Mouse (Mus musculus) olfactory bulb, adult 2 months (tissue): Measurements from ENCODE around the gene Mgl2.

ENCODE experiments used
- CTCF ChIP-seq: fragments of 200-500 bp; IDR thresholded peaks from 2 replicates; pipeline ENCODE4 v1.5.1; 2012; ENCODE audit warnings: low read depth, mild to moderate bottlenecking, low read length, moderate library complexity; ENCODE audit not compliant: insufficient read depth
- POLR2A ChIP-seq: fragments of 200-500 bp; IDR thresholded peaks from 2 replicates; pipeline ENCODE4 v1.6.1; 2012; ENCODE audit warnings: mild to moderate bottlenecking, low read depth, low read length, moderate library complexity; ENCODE audit not compliant: insufficient read depth

GRCm38 (mm10) chr11:70180496-70180895 is 50.4 kb downstream of the Mgl2 start:
- TF ChIP-seq CTCF (no peak), POLR2A (no peak)
